Mouse (Mus musculus): ENCODE results near the gene Dlgap1. TPM values are rescaled to one million over a fixed set of nuclear protein-coding genes. Genes with fewer than 3 reads are reported as not detected.

Gene Dlgap1
- polyA plus RNA-seq, 1 experiment from 2014 or later: 7.4 TPM

- Histone ChIP-seq H3K4me1 (no peaks in the 10 kb centered on the region), H3K9ac (no peak overlapping the region), H3K27ac (no peak overlapping the region), H3K36me3 (replicated peaks) (no peaks in the 10 kb centered on the region), H3K9me3 (no peaks in the 10 kb centered on the region), H3K27me3 (no peaks in the 10 kb centered on the region), H3K4me2 (no peak overlapping the region), H3K4me3 (replicated peaks) (no peak overlapping the region)
- ATAC-seq (ENCODE audit: low FRiP score): peak; percentile 27; the same call in 1 of the 2 replicates
- WGBS: 71% methylated on average over 4 of the region's 4 CpGs
Measured at GRCm38 (mm10) chr17:70377020-70377419, 408.1 kb downstream of the Dlgap1 start.

GRCm38 (mm10) chr17:70388447-70388846 is 419.6 kb downstream of the Dlgap1 start:
- ATAC-seq (ENCODE audit: low FRiP score): no peak
- 93% methylated on average over 1 of the region's 1 CpGs for WGBS
- Histone ChIP-seq H3K27me3 (no peaks in the 10 kb centered on the region), H3K9me3 (no peaks in the 10 kb centered on the region), H3K36me3 (replicated peaks) (no peaks in the 10 kb centered on the region), H3K4me1 (no peaks in the 10 kb centered on the region), H3K27ac (no peak overlapping the region), H3K4me2 (no peak overlapping the region), H3K9ac (no peak overlapping the region), H3K4me3 (replicated peaks) (no peak overlapping the region)

- no peak overlapping the region for H3K27ac ChIP-seq
- H3K27me3 ChIP-seq: no peaks in the 10 kb centered on the region
- H3K9me3 ChIP-seq: no peaks in the 10 kb centered on the region
- H3K4me2 ChIP-seq: peak overlapping the region; percentile 19; the same call in 1 of the 2 replicates
- H3K36me3 ChIP-seq (replicated peaks): no peaks in the 10 kb centered on the region
- peaks cover 10% of the 10 kb centered on the region for H3K4me1 ChIP-seq
- H3K9ac ChIP-seq: no peak overlapping the region
- H3K4me3 ChIP-seq (replicated peaks): no peak overlapping the region
- ATAC-seq (ENCODE audit: low FRiP score): peak; percentile 60; the same call in 1 of the 2 replicates
- WGBS: 36% methylated on average over 3 of the region's 3 CpGs
Measured at GRCm38 (mm10) chr17:70397220-70397619, 428.3 kb downstream of the Dlgap1 start.

GRCm38 (mm10) chr17:70397708-70398107 is 428.8 kb downstream of the Dlgap1 start:
- no peak for ATAC-seq (ENCODE audit: low FRiP score)
- no peaks in the 10 kb centered on the region for H3K9me3 ChIP-seq
- H3K27ac ChIP-seq: no peak overlapping the region
- H3K27me3 ChIP-seq: no peaks in the 10 kb centered on the region
- WGBS: 67% methylated on average over 8 of the region's 8 CpGs
- no peak overlapping the region for H3K4me3 ChIP-seq (replicated peaks)
- H3K36me3 ChIP-seq (replicated peaks): no peaks in the 10 kb centered on the region
- no peak overlapping the region for H3K9ac ChIP-seq
- H3K4me2 ChIP-seq: no peak overlapping the region
- peaks cover 10% of the 10 kb centered on the region for H3K4me1 ChIP-seq

GRCm38 (mm10) chr17:70401909-70402308 is 433.0 kb downstream of the Dlgap1 start:
- Histone ChIP-seq H3K4me1 (peaks cover 11% of the 10 kb centered on the region), H3K9ac (no peak overlapping the region), H3K9me3 (no peaks in the 10 kb centered on the region), H3K27ac (no peak overlapping the region), H3K4me3 (replicated peaks) (no peak overlapping the region), H3K4me2 (no peak overlapping the region), H3K36me3 (replicated peaks) (no peaks in the 10 kb centered on the region), H3K27me3 (no peaks in the 10 kb centered on the region)
- ATAC-seq (ENCODE audit: low FRiP score): no peak
- WGBS: 76% methylated on average over 2 of the region's 2 CpGs

- H3K9ac ChIP-seq: no peak overlapping the region
- no peak overlapping the region for H3K4me2 ChIP-seq
- H3K9me3 ChIP-seq: no peaks in the 10 kb centered on the region
- no peak overlapping the region for H3K4me3 ChIP-seq (replicated peaks)
- no peak overlapping the region for H3K27ac ChIP-seq
- WGBS: 20% methylated on average over 10 of the region's 10 CpGs
- peaks cover 3% of the 10 kb centered on the region; the same call in 1 of the 2 replicates for H3K4me1 ChIP-seq
- H3K36me3 ChIP-seq (replicated peaks): no peaks in the 10 kb centered on the region
- no peak for ATAC-seq (ENCODE audit: low FRiP score)
- H3K27me3 ChIP-seq: no peaks in the 10 kb centered on the region
Measured at GRCm38 (mm10) chr17:70403750-70404149, 434.9 kb downstream of the Dlgap1 start.

- H3K4me3 ChIP-seq (replicated peaks): no peak overlapping the region
Measured at GRCm38 (mm10) chr17:70414202-70414601, 445.3 kb downstream of the Dlgap1 start.

GRCm38 (mm10) chr17:70427866-70428265 is 459.0 kb downstream of the Dlgap1 start:
- H3K4me3 ChIP-seq (replicated peaks): no peak overlapping the region
- H3K27ac ChIP-seq: no peak overlapping the region
- 92% methylated on average over 9 of the region's 9 CpGs for WGBS
- no peaks in the 10 kb centered on the region for H3K36me3 ChIP-seq (replicated peaks)
- H3K4me1 ChIP-seq: peaks cover 3% of the 10 kb centered on the region; the same call in 1 of the 2 replicates
- H3K4me2 ChIP-seq: no peak overlapping the region
- no peak overlapping the region for H3K9ac ChIP-seq
- H3K9me3 ChIP-seq: no peaks in the 10 kb centered on the region
- ATAC-seq (ENCODE audit: low FRiP score): no peak
- H3K27me3 ChIP-seq: no peaks in the 10 kb centered on the region

More at GRCm38 (mm10) chr17:70414202-70414601, 445.3 kb downstream of the Dlgap1 start:
- Histone ChIP-seq H3K27ac (no peak overlapping the region), H3K9me3 (no peaks in the 10 kb centered on the region), H3K36me3 (replicated peaks) (no peaks in the 10 kb centered on the region), H3K9ac (no peak overlapping the region), H3K4me2 (no peak overlapping the region), H3K4me1 (no peaks in the 10 kb centered on the region), H3K27me3 (no peaks in the 10 kb centered on the region)
- ATAC-seq (ENCODE audit: low FRiP score): no peak
- WGBS: 91% methylated on average over 3 of the region's 3 CpGs

GRCm38 (mm10) chr17:70429746-70430451 is 461.0 kb downstream of the Dlgap1 start:
- Histone ChIP-seq H3K27ac (no peak overlapping the region), H3K4me1 (peaks cover 3% of the 10 kb centered on the region; the same call in 1 of the 2 replicates), H3K9me3 (no peaks in the 10 kb centered on the region), H3K36me3 (replicated peaks) (no peaks in the 10 kb centered on the region), H3K9ac (no peak overlapping the region), H3K4me2 (peak overlapping the region; percentile 32), H3K4me3 (replicated peaks) (no peak overlapping the region), H3K27me3 (no peaks in the 10 kb centered on the region)
- ATAC-seq (ENCODE audit: low FRiP score): peak; percentile 77
- 13% methylated on average over 17 of the region's 17 CpGs for WGBS

GRCm38 (mm10) chr17:70430452-70430787 is 461.5 kb downstream of the Dlgap1 start:
- Histone ChIP-seq H3K27me3 (no peaks in the 10 kb centered on the region), H3K4me1 (peaks cover 3% of the 10 kb centered on the region; the same call in 1 of the 2 replicates), H3K9ac (no peak overlapping the region), H3K27ac (no peak overlapping the region), H3K9me3 (no peaks in the 10 kb centered on the region), H3K4me3 (replicated peaks) (no peak overlapping the region), H3K4me2 (no peak overlapping the region), H3K36me3 (replicated peaks) (no peaks in the 10 kb centered on the region)
- 16% methylated on average over 5 of the region's 5 CpGs for WGBS
- ATAC-seq (ENCODE audit: low FRiP score): no peak

GRCm38 (mm10) chr17:70432834-70433233 is 464.0 kb downstream of the Dlgap1 start:
- no peak overlapping the region for H3K27ac ChIP-seq
- ATAC-seq (ENCODE audit: low FRiP score): no peak

GRCm38 (mm10) chr17:70434549-70434948 is 465.7 kb downstream of the Dlgap1 start:
- Histone ChIP-seq H3K4me1 (peaks cover 3% of the 10 kb centered on the region; the same call in 1 of the 2 replicates), H3K36me3 (replicated peaks) (no peaks in the 10 kb centered on the region), H3K27me3 (no peaks in the 10 kb centered on the region), H3K4me3 (replicated peaks) (no peak overlapping the region), H3K4me2 (no peak overlapping the region), H3K9me3 (no peaks in the 10 kb centered on the region), H3K9ac (no peak overlapping the region), H3K27ac (no peak overlapping the region)
- 89% methylated on average over 6 of the region's 6 CpGs for WGBS
- no peak for ATAC-seq (ENCODE audit: low FRiP score)

More at GRCm38 (mm10) chr17:70432834-70433233, 464.0 kb downstream of the Dlgap1 start:
- WGBS: 74% methylated on average over 5 of the region's 5 CpGs
- H3K4me2 ChIP-seq: no peak overlapping the region
- H3K27me3 ChIP-seq: no peaks in the 10 kb centered on the region
- H3K4me1 ChIP-seq: peaks cover 3% of the 10 kb centered on the region; the same call in 1 of the 2 replicates
- no peaks in the 10 kb centered on the region for H3K9me3 ChIP-seq
- no peaks in the 10 kb centered on the region for H3K36me3 ChIP-seq (replicated peaks)
- H3K9ac ChIP-seq: no peak overlapping the region
- H3K4me3 ChIP-seq (replicated peaks): no peak overlapping the region

GRCm38 (mm10) chr17:70435612-70436011 is 466.7 kb downstream of the Dlgap1 start:
- Histone ChIP-seq H3K36me3 (replicated peaks) (no peaks in the 10 kb centered on the region), H3K4me1 (peaks cover 3% of the 10 kb centered on the region; the same call in 1 of the 2 replicates), H3K9ac (no peak overlapping the region), H3K4me2 (no peak overlapping the region), H3K4me3 (replicated peaks) (no peak overlapping the region), H3K27me3 (no peaks in the 10 kb centered on the region), H3K9me3 (no peaks in the 10 kb centered on the region), H3K27ac (no peak overlapping the region)
- 89% methylated on average over 6 of the region's 6 CpGs for WGBS
- ATAC-seq (ENCODE audit: low FRiP score): no peak
